In genomic region chr2:130167861-130168260, GRCm38 (mm10) we compare ENCODE assay signal across 9 mouse cellular contexts. TPM values are rescaled to one million over a fixed set of nuclear protein-coding genes. Genes with fewer than 3 reads are reported as not detected.
A peak's percentile ranks its signal among the peaks of the same experiment; 100 is the strongest.
DNase-seq lines count a peak whose midpoint lies in the region; ATAC-seq and TF ChIP-seq lines count a peak whose summit lies in the region.
"Had no signal": no experiment of that assay in that cellular context is flagged by ENCODE, and none has a peak within 500 bp of the region (broad histone marks: within the 10 kb centered on the region; RNA-seq: fewer than 3 reads in every experiment).

No protein-coding gene starts in this region.

- no peak overlapping the region for H3K4me2 ChIP-seq in midbrain, embryonic 16.5 days (ENCODE audit: low read length)
- no peak overlapping the region for H3K4me2 ChIP-seq in limb, embryonic 14.5 days (replicated peaks; ENCODE audit: low read depth, low read length, severe bottlenecking)
- H3K4me2 ChIP-seq: heart, embryonic 13.5 days had no signal

- no peak for ATAC-seq in CD4-positive, CD25-positive, alpha-beta regulatory T cell, adult 4 months
- no peak for ATAC-seq in midbrain, embryonic 16.5 days
- no peak for ATAC-seq in limb, embryonic 14.5 days (ENCODE audit: low FRiP score, low read depth)

- no peaks in the 10 kb centered on the region for H3K9me3 ChIP-seq in midbrain, embryonic 10.5 days (replicated peaks)
- H3K9me3 ChIP-seq in midbrain, embryonic 16.5 days (replicated peaks; ENCODE audit: control insufficient read depth, low read length, poor library complexity, severe bottlenecking): no peaks in the 10 kb centered on the region
- H3K9me3 ChIP-seq in limb, embryonic 14.5 days (ENCODE audit: control insufficient read depth, low read length): no peaks in the 10 kb centered on the region
- H3K9me3 ChIP-seq: heart, embryonic 13.5 days had no signal

- H3K27ac ChIP-seq in midbrain, embryonic 10.5 days (replicated peaks): no peak overlapping the region
- H3K27ac ChIP-seq in midbrain, embryonic 16.5 days (ENCODE audit: low read length): no peak overlapping the region
- no peak overlapping the region for H3K27ac ChIP-seq in limb, embryonic 14.5 days (replicated peaks; ENCODE audit: low read depth, low read length)
- H3K27ac ChIP-seq: heart, embryonic 13.5 days had no signal

- TF ChIP-seq POLR2A in limb, embryonic 14.5 days (IDR thresholded peaks at IDR 0.05; ENCODE audit: borderline replicate concordance, extremely low read depth, insufficient read depth, insufficient read length): no peak

- peak; percentile 60 for DNase-seq in CD4-positive, CD25-positive, alpha-beta regulatory T cell, adult 2 months (ENCODE audit: low read depth, low spot score)
- DNase-seq in midbrain, embryonic 10.5 days (ENCODE audit: low spot score): peak; percentile 50
- DNase-seq in cerebellum, adult 9-10 months: peak; percentile 32
- peak; percentile 72 for DNase-seq in heart, postnatal 4 days
- peak; percentile 52 for DNase-seq in limb, embryonic 14.5 days (ENCODE audit: low spot score)
- peak; percentile 18 for DNase-seq in skeletal muscle tissue, adult 2 months (ENCODE audit: low read depth, low spot score)

- no peak overlapping the region for H3K4me3 ChIP-seq in midbrain, embryonic 10.5 days
- H3K4me3 ChIP-seq in midbrain, embryonic 16.5 days (ENCODE audit: low read depth, low read length): no peak overlapping the region
- no peak overlapping the region for H3K4me3 ChIP-seq in limb, embryonic 14.5 days (replicated peaks; ENCODE audit: low read length)
- H3K4me3 ChIP-seq: heart, embryonic 13.5 days had no signal

- H3K9ac ChIP-seq in midbrain, embryonic 16.5 days (ENCODE audit: low read depth, low read length): no peak overlapping the region
- no peak overlapping the region for H3K9ac ChIP-seq in limb, embryonic 14.5 days (ENCODE audit: low read depth, low read length, severe bottlenecking)
- H3K9ac ChIP-seq: heart, embryonic 13.5 days had no signal

- WGBS in midbrain, embryonic 10.5 days: 64% methylated on average over 3 of the region's 3 CpGs
- 54% methylated on average over 3 of the region's 3 CpGs for WGBS in midbrain, embryonic 16.5 days
- WGBS in limb, embryonic 14.5 days: 50% methylated on average over 3 of the region's 3 CpGs

- no peaks in the 10 kb centered on the region for H3K27me3 ChIP-seq in midbrain, embryonic 10.5 days (ENCODE audit: low read depth, poor library complexity, severe bottlenecking)
- no peaks in the 10 kb centered on the region for H3K27me3 ChIP-seq in midbrain, embryonic 16.5 days (ENCODE audit: control insufficient read depth, insufficient read depth, low read depth, low read length)
- no peaks in the 10 kb centered on the region for H3K27me3 ChIP-seq in limb, embryonic 14.5 days (ENCODE audit: control insufficient read depth, insufficient read depth, low read length)
- H3K27me3 ChIP-seq: heart, embryonic 13.5 days had no signal

- H3K36me3 ChIP-seq in midbrain, embryonic 10.5 days: peaks cover 80% of the 10 kb centered on the region
- peaks cover 19% of the 10 kb centered on the region for H3K36me3 ChIP-seq in midbrain, embryonic 16.5 days (ENCODE audit: control insufficient read depth, insufficient read depth, low read length)
- peaks cover 54% of the 10 kb centered on the region for H3K36me3 ChIP-seq in limb, embryonic 14.5 days (ENCODE audit: control insufficient read depth, insufficient read depth, low read length)

- H3K4me1 ChIP-seq in midbrain, embryonic 10.5 days: no peaks in the 10 kb centered on the region
- H3K4me1 ChIP-seq in midbrain, embryonic 16.5 days (ENCODE audit: control insufficient read depth, insufficient read depth, low read length): no peaks in the 10 kb centered on the region
- no peaks in the 10 kb centered on the region for H3K4me1 ChIP-seq in limb, embryonic 14.5 days (ENCODE audit: control insufficient read depth, insufficient read depth, low read length)
- H3K4me1 ChIP-seq: heart, embryonic 13.5 days had no signal

RNA-seq across cellular contexts. Expression of gene Snrpb, which starts 11.3 kb away (rescaled TPM):
- polyA plus RNA-seq in CD4-positive, CD25-positive, alpha-beta regulatory T cell, adult 4 months (2017; shearing (Covaris generic)): 100 to 1,000 TPM; 292 to 325 TPM
- polyA plus RNA-seq in midbrain, embryonic 10.5 days (2016; fragmentation: Nextera tagmentation; extraction: Ambion mirVana): 859 and 934 TPM in 2 replicates
- polyA plus RNA-seq in midbrain, embryonic 16.5 days (2015; fragmentation: Nextera tagmentation; extraction: Ambion mirVana): 286 and 305 TPM in 2 replicates
- 100 to 1,000 TPM; 221 to 229 TPM for total RNA-seq in heart, postnatal 4 days (2021)
- 423 and 497 TPM in 2 replicates for polyA plus RNA-seq in limb, embryonic 14.5 days (2012; rRNA removed)
- 578 and 606 TPM in 2 replicates for polyA plus RNA-seq in limb, embryonic 14.5 days (2014; fragmentation: Nextera tagmentation; extraction: Ambion mirVana)

RNA-seq across cellular contexts. Expression of gene Tmc2, which starts 27.1 kb away (rescaled TPM):
- polyA plus RNA-seq in CD4-positive, CD25-positive, alpha-beta regulatory T cell, adult 4 months (2017; shearing (Covaris generic)): not detected
- not detected in 2 replicates for polyA plus RNA-seq in midbrain, embryonic 10.5 days (2016; fragmentation: Nextera tagmentation; extraction: Ambion mirVana)
- not detected in 2 replicates for polyA plus RNA-seq in midbrain, embryonic 16.5 days (2015; fragmentation: Nextera tagmentation; extraction: Ambion mirVana)
- total RNA-seq in heart, postnatal 4 days (2021): not detected
- polyA plus RNA-seq in limb, embryonic 14.5 days (2012; rRNA removed): 0.04 TPM in 2 replicates
- not detected in 2 replicates for polyA plus RNA-seq in limb, embryonic 14.5 days (2014; fragmentation: Nextera tagmentation; extraction: Ambion mirVana)
- polyA plus RNA-seq: heart, embryonic 13.5 days had no signal

RNA-seq across cellular contexts. Expression of gene Tgm6, which starts 55.6 kb away (rescaled TPM):
- polyA plus RNA-seq in CD4-positive, CD25-positive, alpha-beta regulatory T cell, adult 4 months (2017; shearing (Covaris generic)): not detected
- polyA plus RNA-seq in midbrain, embryonic 10.5 days (2016; fragmentation: Nextera tagmentation; extraction: Ambion mirVana): not detected in 2 replicates
- 0.65 and 0.75 TPM in 2 replicates for polyA plus RNA-seq in midbrain, embryonic 16.5 days (2015; fragmentation: Nextera tagmentation; extraction: Ambion mirVana)
- total RNA-seq in heart, postnatal 4 days (2021): not detected
- polyA plus RNA-seq in limb, embryonic 14.5 days (2012; rRNA removed): 0.05 and 0.10 TPM in 2 replicates
- 0.07 TPM in 1 of 2 replicates, not detected in the other for polyA plus RNA-seq in limb, embryonic 14.5 days (2014; fragmentation: Nextera tagmentation; extraction: Ambion mirVana)
- polyA plus RNA-seq: heart, embryonic 13.5 days had no signal

Comparison
In these comparisons a context has a peak if more than half of its experiments do, and no peak if none do; other contexts are left out.
1. DNase-seq: peak in every context shown above with its lines; median percentile 72 in heart, postnatal 4 days; 60 in CD4-positive, CD25-positive, alpha-beta regulatory T cell, adult 2 months; 52 in limb, embryonic 14.5 days; 50 in midbrain, embryonic 10.5 days; 32 in cerebellum, adult 9-10 months; 18 in skeletal muscle tissue, adult 2 months.